Mouse (Mus musculus) neutrophil, adult 5-6 weeks (primary cell): Measurements from ENCODE around the gene Dnal1. TPM values are rescaled to one million over a fixed set of nuclear protein-coding genes. Genes with fewer than 3 reads are reported as not detected.

Experiments
- ATAC-seq: fragments of 151-379, 151-347 bp; 2 replicates; pipeline ENCODE4 v1.8.0; 2017; ENCODE audit warnings: mild to moderate bottlenecking, moderate TSS enrichment; ENCODE audit not compliant: insufficient number of reproducible peaks, poor library complexity, low FRiP score, severe bottlenecking; ENCODE audit errors: extremely low read depth
- total RNA-seq: library from RNA; stranded (forward); fragments of 200-1000 nt; gene quantifications from 2 replicates; pipeline ENCODE4 v1.2.3, GENCODE M21; 2017

Gene Dnal1
- total RNA-seq, 1 experiment from 2014 or later, result 0.12 TPM

DNA sequence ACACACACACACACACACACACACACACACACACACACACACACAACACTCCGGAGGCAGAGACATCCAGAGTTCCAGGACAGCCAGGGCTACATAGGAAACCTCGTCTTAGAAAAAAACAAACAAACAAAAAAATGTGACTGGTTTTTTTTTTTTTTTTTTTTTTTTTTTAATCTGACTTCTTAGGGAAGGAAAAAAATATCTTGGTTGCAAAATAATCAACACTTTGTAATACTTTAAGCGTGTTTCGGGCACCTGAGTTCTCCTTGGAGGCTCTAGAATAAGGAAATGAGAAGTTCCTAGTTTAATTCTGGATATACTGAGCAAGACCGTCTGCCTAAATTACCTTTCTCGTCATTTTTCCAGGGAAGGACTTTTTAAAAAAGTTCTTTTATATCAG, 490 bp upstream of the Dnal1 start:
- no peak for ATAC-seq

DNA sequence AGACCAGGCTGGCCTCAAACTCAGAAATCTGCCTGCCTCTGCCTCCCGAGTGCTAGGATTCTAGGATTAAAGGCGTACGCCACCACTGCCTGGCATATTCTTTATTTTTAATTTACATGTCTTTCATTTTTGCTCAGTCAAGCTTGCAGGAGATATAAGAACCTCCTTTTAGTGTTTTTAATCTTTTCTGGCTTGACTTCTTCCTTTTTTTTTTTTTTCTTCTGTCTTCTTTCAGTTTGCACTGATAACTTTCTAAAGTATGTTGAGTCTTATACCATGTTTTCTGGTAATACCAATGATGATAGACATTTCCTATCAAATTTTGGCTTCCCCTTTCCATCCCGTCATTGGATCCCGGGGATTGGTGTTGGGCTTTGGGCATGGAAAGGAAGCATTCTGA, 5.4 kb downstream of the Dnal1 start:
- no peak for ATAC-seq

DNA sequence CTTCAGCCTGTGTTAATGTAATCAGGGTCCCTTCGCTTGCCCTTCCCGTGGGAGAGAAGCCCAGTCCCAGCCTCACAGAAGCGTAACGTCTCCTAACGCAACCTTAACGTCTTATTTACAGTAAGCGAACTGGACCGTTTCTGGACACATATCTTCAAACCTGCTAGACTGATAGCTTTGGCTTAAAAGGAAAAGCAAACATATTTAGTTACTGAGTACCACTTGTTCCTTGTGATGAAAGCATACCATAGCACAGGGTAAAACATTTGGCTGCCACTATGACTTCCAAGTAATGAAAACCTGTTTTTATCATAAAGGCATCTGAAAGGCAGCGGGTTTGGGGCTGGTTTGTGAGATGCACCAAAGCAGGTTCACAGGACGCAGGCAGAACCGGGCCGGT, 11.7 kb downstream of the Dnal1 start:
- ATAC-seq, result no peak

DNA sequence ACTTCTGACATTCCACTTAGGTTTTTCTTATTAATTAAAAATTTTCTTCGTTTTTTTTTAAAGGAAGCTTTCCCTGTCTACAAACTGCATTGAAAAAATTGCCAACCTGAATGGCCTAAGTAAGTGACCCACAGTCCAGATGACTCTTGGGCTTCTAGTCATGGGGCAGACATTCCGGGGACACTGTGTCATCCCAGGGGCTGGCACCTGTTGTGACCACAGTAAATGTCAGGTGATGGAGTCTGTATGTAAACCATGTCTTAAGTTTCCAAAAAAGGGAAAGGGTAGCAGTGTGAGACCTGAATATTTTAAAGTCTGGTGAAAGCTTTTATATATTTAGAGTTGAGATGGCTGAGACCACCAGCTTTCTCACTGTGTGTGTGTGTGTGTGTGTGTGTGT, 12.7 kb downstream of the Dnal1 start:
- no peak for ATAC-seq

DNA sequence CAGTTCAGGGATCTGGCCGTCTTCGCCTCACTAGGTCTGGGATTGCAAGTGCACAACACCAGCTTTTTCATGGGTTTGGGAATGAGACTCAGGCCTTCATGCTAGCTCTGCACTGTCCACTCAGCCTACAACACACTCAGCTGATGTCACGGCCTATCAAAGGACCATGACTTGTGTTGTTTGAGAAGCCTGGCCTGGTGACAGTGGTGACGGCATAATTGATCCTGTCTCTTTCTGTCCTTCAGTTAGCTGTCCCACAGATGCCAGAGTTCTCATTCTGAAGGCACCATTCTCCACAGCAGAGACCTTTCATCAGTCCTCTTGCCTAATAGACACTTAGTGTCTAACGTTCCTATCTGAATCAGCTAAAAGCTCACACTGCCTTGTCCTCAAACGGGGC, 14.4 kb downstream of the Dnal1 start:
- ATAC-seq, result no peak

DNA sequence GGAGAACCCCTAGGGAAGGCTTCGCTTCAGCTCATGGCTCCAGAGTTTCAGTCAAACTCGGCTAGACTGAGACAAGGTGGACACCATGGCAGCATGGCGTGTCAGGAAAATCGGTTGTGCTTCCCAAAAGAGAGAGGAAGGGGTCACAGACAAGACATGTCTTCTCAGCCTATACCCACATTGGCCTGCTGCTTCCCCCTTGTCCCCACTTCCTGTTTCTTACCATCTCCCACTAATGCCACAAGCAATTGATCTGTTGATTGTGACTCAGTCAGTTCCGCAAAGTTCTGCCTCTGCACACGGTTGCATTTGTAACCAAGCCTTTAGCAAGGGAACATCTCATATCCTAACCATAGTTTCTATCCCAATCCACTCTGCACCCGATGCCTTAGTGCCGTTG, 15.8 kb downstream of the Dnal1 start:
- ATAC-seq, result no peak

DNA sequence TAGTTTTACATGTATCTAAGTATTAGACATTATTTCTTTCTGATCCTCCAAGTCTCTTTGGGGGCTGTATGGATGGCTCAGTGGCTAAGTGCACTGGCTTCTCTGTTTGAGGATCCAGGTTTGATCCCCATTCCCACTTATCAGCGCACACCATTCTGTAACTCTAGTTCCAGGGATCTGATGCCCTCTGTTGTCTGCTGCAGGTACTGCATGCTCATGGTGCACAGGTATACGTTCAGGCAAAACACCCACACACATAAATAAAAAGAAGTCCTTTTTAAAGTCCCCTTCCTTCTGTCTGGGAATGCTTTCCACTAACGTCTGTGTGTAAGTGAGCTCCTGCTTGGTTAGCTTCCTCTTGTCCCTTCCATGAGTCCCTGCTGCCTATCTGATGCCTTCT, 18.1 kb downstream of the Dnal1 start:
- no peak for ATAC-seq

DNA sequence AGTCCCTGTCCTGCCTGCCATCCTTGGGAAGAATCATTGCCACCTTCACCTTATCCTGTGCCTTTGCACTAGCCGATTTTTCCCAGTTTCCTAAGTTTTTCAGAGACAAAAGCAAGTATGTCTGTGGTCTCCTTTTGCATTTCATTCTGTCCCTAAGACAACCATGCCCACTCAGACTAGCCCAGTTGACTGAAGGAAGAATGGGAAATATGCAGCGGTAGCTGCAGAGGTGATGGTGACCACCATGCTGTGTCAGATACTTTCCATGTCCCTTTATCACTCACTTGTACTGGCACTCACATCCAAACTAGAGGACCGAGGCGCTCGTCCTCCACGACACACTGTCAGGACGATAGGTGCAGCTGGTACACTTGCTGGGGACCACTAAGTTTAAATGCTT, 23.0 kb downstream of the Dnal1 start:
- no peak for ATAC-seq

DNA sequence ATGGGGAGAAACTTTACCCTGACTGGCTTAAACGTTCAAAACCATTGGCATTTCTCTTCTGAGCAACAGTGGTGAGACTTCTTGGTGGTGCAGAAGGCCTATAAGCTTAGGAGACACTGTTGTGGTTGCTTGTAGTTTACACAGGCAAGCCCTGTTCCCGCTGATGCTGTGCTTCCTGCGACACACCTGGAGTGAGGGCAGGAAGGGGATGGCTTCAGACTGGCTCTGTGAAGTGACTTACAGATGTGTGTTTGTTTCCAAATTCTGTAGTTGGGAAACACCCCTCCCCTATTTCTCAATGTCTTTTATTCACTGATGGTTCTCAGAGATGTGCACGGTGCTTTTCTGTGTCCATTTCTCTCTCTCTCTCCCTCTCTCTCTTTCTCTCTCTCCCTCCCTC, 26.0 kb downstream of the Dnal1 start:
- ATAC-seq, result no peak

DNA sequence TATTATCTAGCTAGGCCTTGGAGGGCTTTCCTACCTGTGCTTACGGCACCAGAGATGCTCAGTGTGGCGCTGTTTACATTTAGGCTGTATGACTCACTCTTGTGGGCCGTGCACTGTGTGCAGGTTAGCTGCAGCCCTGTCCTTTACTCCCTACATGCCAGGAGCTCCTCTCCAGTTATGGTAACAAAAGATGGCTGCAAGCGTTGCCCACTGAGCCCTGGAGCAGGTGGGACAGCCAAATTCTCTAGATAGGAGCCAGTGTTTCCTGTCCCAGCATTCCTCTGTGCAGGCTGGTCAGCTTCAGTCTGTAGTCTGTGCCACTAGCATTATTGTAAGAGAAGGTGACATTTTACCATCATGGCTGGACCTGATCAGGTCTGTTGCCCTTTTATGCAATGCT, 27.1 kb downstream of the Dnal1 start:
- ATAC-seq, result no peak

DNA sequence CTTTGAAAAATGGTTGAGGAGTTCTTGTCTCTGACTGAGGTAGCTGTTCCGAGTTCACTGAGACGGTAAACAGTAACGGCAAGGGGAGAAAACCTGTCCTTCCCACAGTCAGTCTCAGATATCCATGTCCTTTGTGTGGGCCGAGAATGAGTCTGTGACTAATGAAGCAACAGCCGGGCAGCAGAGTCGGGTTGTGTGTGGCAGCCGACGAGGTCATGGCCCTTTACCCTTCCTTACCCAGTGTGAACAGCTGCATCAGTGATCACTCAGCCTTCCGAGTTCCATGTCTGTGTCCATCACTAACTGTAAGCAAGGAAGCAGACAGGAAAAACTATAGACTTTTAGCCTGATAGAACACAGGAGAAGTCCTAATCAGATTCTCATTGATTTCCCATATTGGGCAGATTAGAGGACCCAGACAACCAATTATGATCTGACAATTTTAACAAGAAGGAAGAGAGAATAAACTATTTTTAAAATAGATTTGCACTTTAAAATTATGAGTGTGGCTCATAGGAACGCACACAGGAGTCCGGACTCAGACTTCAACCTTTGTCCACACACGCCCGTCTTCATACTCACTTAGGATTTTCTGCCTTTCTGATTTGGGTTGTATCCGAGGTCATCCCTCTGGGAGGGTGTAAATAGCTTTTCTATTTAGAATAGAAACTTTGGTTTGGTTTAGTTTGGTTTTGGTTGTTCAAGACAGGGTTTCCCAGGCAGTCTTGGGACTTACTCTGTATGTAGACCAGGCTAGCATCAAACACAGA, 28.3 kb downstream of the Dnal1 start:
- ATAC-seq, result no peak

DNA sequence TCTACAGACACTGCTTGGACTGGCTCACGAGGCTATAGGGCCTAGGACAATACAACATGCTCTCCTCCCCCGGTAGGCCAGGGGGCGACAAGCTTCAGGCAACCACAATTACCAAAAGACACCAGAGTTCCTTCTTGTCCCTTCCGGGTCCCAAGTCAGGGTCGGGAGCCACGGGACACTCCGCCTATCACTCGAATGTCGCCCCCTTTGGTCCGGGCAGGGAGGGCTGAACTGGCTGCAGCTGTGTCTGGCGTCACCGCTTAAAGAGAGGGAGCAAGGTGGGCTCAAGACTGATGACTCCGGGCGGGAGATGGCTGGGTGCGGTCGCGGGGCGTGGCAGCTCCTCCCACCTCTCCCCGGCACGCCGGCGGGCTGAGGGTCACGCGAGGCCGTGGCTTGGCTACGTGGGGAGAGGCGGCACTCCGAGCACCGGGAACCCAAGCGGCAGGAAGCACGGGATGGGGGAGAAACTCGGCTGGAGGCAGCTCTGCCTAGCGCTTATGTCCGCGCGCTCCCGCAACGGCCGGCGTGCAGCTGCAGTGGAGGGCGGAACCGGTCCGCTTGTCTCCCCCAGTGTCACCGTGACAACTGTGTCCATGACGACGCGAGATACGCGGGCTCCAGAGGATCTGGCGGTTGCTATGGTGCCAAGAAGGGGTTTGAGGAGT, 33.9 kb downstream of the Dnal1 start, which contains the start of gene Pnma1:
Gene Pnma1 (minus strand): TSS at position 536 of the 668 bp plus-strand sequence.
- peak; percentile 28; the same call in 1 of the 2 replicates for ATAC-seq

DNA sequence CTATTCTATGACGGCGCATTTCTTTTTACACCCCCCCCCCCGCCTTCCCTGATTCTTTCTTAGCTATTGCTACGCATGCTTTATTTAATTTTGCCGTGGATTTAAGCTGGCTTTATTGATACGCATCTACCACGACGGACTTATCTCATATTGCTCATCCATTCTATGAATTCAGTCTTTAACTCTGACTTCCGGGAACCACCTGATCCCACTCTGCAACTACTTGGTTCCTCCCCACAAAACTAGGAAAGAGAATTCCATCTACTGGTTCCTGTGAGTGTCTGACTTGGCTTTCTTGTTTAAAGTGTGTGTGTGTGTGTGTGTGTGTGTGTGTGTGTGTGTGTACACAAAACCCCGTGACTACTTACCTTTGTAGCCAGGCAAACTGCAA, 34.5 kb downstream of the Dnal1 start:
- no peak for ATAC-seq

DNA sequence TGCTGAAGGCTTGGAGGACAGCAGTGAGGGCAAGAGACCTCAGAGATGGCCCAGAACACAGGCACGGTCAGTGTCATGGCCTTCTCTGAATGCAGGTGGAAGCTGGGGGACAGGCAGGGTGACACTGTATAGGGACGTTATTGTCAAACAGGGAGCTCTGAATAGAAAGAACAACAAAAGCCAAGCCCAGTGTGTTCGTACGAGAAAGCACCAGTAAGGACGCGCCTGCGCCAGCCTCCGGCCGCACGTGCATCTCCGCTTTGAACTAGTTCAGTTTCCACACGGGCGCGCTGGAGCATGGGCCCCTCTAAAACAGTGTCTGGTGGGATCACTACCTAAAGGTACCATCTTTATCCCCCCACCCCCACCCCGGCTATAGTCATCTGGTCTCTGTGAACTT, 35.8 kb downstream of the Dnal1 start:
- ATAC-seq, result no peak

DNA sequence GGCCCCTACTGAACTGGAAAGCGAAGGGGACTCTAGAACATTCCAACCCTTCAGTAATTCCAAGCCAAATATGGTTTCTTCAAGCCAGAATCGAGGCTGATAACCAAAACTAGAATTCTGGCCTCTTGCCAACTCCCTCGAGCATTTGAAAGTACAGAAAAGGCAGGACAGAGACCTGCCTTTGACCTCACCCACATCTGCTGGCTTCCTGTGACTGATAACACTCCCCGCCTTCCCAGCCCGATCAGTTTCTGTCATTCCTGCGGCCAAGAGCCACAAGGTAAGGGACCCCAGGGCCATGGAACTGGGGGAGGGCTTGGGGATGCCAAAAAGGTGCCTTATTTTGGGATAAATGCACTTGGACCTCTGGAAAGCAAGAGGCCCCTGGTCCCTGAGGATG, 36.8 kb downstream of the Dnal1 start:
- ATAC-seq, result no peak

DNA sequence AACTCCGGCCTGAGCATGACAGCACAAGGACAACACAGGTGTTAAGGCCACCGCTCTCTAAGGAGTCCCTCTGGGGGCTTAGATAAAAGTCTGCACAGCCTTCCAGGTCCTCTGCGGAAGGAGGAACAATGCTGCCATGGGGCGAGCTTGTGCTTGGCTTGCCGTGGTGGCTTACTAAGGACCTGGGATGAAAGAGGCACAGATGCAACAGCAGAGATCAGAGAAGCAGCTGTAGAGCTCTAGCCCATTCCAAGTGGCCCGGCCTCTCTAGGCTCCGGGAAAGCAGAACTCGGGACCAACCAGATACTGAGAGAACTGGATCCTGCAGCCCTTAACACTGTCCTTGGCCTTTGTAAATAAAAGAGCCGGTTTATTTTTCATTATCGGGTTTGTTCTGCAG, 37.7 kb downstream of the Dnal1 start:
- no peak for ATAC-seq

DNA sequence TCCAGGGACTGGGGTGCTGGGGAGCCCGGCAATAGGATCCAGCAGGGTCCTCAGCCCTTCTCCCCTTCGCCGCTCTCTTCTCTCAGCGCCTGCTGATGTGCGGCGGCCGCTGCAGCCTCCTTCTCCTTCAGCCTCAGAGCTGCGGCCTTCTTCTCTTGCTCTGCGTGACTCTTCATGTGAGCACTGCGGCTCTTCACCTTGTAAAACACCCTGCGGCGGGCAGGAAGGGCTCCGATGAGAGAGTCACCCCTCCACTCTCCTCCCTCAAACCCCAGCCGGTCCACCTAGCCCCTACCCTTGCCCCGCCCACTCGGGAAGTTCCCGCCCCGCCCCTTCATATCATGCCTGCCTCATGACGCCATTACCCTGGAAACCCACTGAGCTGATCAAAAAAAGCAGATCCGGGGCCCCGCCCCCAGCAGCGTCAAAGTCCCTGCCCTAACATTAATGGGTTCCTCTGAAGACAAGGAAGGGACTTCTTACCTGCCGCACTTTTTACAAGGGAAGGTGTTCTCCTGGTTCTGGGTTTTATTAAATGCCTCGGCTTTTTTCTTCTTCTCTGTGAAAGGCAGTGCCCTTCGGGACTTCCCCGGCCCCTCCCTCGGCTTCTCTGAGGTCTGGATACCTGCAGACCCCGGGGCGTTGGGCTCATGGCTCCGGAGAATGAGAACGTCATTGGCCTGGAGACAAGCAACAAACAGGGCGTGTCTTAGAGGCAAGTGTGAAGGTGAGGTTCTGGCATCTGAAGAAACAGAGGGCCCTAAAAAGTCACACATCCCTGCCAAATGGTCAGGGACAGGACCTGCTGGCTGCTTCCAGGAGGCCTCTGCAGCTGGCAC, 38.4 kb downstream of the Dnal1 start:
- ATAC-seq, result no peak

DNA sequence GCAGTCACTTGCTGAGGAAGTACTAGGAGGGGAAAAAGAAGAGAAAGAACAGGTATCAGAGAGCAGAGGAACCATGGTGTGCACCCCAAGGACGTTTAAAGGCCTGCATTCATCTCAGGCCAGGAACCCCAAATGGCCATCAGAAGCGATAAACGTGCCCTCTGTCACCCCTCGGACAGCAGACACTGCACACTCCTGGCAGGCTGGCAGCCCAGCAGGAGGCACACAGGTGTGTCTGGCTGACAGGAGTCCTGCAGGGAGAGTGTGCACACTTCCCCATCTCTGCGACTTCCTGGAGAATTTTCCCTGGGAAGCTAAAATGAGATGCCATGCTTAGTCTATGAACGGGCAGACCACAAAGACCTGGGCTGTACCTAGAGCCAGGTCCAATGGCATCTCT, 39.2 kb downstream of the Dnal1 start:
- no peak for ATAC-seq

DNA sequence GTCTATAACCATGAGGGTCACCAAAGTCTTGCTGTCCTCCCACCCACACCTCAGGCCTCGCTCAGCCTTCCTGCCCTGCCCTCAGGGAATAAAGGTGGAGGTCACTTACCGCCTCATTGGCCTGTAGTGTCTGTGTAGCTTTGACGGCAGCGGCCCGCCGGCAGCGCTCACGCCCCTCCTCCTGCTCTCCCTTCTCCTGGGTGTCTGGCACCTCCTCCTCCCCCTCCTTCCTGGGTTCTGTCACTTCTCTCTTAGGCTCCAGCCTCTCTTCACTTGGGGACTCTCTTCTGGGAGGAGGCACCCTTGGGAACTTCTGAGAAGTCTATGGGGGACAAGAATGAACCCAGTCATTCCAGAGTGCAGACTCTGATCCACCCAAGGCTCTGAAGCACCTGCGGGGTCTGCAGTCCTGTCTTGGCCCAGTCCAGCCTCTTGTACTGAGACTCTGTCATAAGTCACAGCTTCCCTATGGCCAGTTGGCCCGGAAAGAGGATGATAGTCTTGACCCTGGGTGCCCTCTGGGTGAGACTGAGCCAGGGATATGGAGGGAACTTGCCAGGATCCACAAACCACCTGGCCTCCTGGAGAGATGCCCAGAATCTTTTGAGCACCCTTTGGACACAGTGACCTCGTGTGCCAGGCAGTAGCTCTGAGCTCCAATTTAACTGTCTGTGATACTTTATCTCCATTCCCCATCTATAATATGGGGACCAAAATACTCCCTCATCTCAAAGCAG, 40.8 kb downstream of the Dnal1 start:
- ATAC-seq, result no peak
